Mouse (Mus musculus) small intestine, adult 2 months (tissue): Measurements from ENCODE around the gene Eri3.

Experiments used
- CTCF ChIP-seq: fragments of 200-500 bp; IDR thresholded peaks from 2 replicates; pipeline ENCODE4 v1.5.1; 2012; ENCODE audit warnings: low read depth, mild to moderate bottlenecking, control low read depth, inconsistent platforms, low read length, moderate library complexity, mixed read lengths; ENCODE audit not compliant: insufficient replicate concordance, insufficient read length; ENCODE audit errors: extremely low read depth
- POLR2A ChIP-seq: fragments of 200-500 bp; IDR thresholded peaks from 2 replicates; pipeline ENCODE4 v1.6.1; 2012; ENCODE audit warnings: low read depth, mild to moderate bottlenecking, control low read depth, inconsistent platforms, low read length, moderate library complexity

DNA sequence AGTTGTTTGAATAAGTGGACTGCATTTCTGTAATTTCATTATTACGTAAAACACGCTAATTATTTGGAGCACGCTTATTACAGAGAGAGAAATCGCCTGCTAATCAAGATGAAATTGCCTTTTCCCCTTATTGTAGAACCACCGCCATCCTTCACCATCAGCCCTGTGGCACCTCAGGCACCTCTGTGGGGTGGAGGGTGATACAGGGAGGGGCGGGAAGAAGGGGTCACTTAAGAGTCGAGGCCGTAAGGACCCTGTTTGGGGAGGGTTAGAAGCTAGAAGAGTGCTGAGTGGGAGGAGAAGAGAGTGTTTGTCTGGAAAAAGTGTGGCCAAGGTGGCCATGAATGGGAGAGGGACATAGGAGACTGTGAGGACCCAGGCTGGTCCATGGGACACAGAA lies 115.9 kb downstream of the Eri3 start:
- no peak for TF ChIP-seq CTCF
- TF ChIP-seq POLR2A, result no peak
